ENCODE assay signal across 16 mouse cellular contexts in the genomic region with DNA sequence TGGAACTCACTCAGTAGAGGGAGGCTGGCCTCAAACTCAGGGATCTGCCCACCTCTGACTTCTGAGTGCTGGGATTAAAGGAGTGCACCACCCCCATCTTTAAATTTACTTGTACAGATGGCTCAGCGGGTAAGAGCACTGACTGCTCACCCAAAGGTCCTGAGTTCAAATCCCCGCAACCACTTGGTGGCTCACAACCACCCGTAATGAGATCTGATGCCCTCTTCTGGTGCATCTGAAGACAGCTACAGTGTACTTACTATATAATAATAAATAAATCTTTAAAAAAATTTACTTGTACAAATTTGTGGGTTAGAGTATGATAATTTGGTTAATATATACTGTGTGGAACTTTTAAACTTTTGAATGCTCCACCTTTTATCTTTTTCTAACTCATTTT. TPM values are rescaled to one million over a fixed set of nuclear protein-coding genes. Genes with fewer than 3 reads are reported as not detected.
"Had no signal": no experiment of that assay in that cellular context is flagged by ENCODE, and none has a peak within 500 bp of the region (broad histone marks: within the 10 kb centered on the region; RNA-seq: fewer than 3 reads in every experiment).

No protein-coding gene starts in this region.

- H3K4me2 ChIP-seq: liver, embryonic 13.5 days; neural tube, embryonic 12.5 days; neural tube, embryonic 15.5 days had no signal

- H3K4me3 ChIP-seq: liver, embryonic 13.5 days; megakaryocyte, embryonic 14.5 days; neural tube, embryonic 12.5 days; neural tube, embryonic 15.5 days had no signal

- H3K9ac ChIP-seq: liver, embryonic 13.5 days; neural tube, embryonic 12.5 days; neural tube, embryonic 15.5 days had no signal

- H3K9me3 ChIP-seq: liver, embryonic 13.5 days; megakaryocyte, embryonic 14.5 days; neural tube, embryonic 12.5 days; neural tube, embryonic 15.5 days had no signal

- ATAC-seq: intestine, postnatal 0 days had no signal

- DNase-seq: kidney, adult 2 months; kidney, postnatal 25 days; liver, embryonic 13.5 days; lung, adult 2 months; lung, postnatal 36 days; midbrain, embryonic 14.5 days; right cerebral cortex, adult 18-20 months; right cerebral cortex, postnatal 14 days; right cerebral cortex, postnatal 4 days; thymus, postnatal 25 days had no signal

- H3K27ac ChIP-seq: kidney, postnatal 0 days; liver, embryonic 13.5 days; neural tube, embryonic 12.5 days; neural tube, embryonic 15.5 days had no signal

RNA-seq across cellular contexts. Expression of a gene that starts 4.7 kb away (rescaled TPM):
- total RNA-seq: liver, adult 2 months had no signal
- polyA plus RNA-seq: liver, adult 2 months; liver, embryonic 13.5 days had no signal
